Mouse (Mus musculus): ENCODE data around the gene Prlhr. TPM values are rescaled to one million over a fixed set of nuclear protein-coding genes. Genes with fewer than 3 reads are reported as not detected.

Prlhr gene
- total RNA-seq (2014; rRNA removed) (7.3 and 9.7 TPM in 2 replicates), polyA plus RNA-seq (2015; fragmentation: Nextera tagmentation; extraction: Ambion mirVana) (0.18 and 0.44 TPM in 2 replicates)

GRCm38 (mm10) chr19:60468254-60468762 lies at the start of gene Prlhr:
TSS of gene Prlhr (minus strand) at chr19:60468304.
- Histone ChIP-seq H3K4me2 (ENCODE audit: low read depth, low read length) (peak within 1 kb of the TSS; percentile 59), H3K4me1 (ENCODE audit: insufficient read depth, low read length) (peaks cover 16% of the 10 kb centered on the region; the same call in 1 of the 2 replicates), H3K9me3 (ENCODE audit: low read length) (no peaks in the 10 kb centered on the region), H3K36me3 (ENCODE audit: insufficient read depth, low read length) (no peaks in the 10 kb centered on the region), H3K27me3 (ENCODE audit: insufficient read depth, low read length) (peaks cover 12% of the 10 kb centered on the region; the same call in 1 of the 2 replicates), H3K9ac (replicated peaks; ENCODE audit: low read length) (peak within 1 kb of the TSS; percentile 19), H3K4me3 (ENCODE audit: low read length) (peak within 1 kb of the TSS; percentile 32), H3K27ac (no peak within 1 kb of the TSS)
- no peak for TF ChIP-seq CTCF (IDR thresholded peaks at IDR 0.05; ENCODE audit: low read depth)
- DNase-seq (ENCODE audit: low spot score) (peak; percentile 35), ATAC-seq (peak; percentile 44; the same call in 1 of the 2 replicates)
- WGBS, result 4% methylated on average over 17 of the region's 17 CpGs

- 85% methylated on average over 2 of the region's 2 CpGs for WGBS
- ATAC-seq, result no peak
Measured at GRCm38 (mm10) chr19:60515064-60515463, 47.0 kb upstream of the Prlhr start.

GRCm38 (mm10) chr19:60513431-60513830 lies 45.3 kb upstream of the Prlhr start:
- Histone ChIP-seq H3K4me1 (ENCODE audit: insufficient read depth, low read length) (no peaks in the 10 kb centered on the region), H3K4me2 (ENCODE audit: low read depth, low read length) (no peak overlapping the region), H3K9me3 (ENCODE audit: low read length) (no peaks in the 10 kb centered on the region), H3K36me3 (ENCODE audit: insufficient read depth, low read length) (no peaks in the 10 kb centered on the region), H3K9ac (replicated peaks; ENCODE audit: low read length) (no peak overlapping the region), H3K4me3 (ENCODE audit: low read length) (no peak overlapping the region), H3K27ac (no peak overlapping the region), H3K27me3 (ENCODE audit: insufficient read depth, low read length) (no peaks in the 10 kb centered on the region)
- peak; percentile 63 for TF ChIP-seq CTCF (IDR thresholded peaks at IDR 0.05; ENCODE audit: low read depth)
- DNase-seq (ENCODE audit: low spot score), result peak; percentile 28
- WGBS, result 47% methylated on average over 3 of the region's 3 CpGs
- ATAC-seq, result no peak

More at GRCm38 (mm10) chr19:60515064-60515463, 47.0 kb upstream of the Prlhr start:
- Histone ChIP-seq H3K4me1 (ENCODE audit: insufficient read depth, low read length) (no peaks in the 10 kb centered on the region), H3K9me3 (ENCODE audit: low read length) (no peaks in the 10 kb centered on the region), H3K9ac (replicated peaks; ENCODE audit: low read length) (no peak overlapping the region), H3K27me3 (ENCODE audit: insufficient read depth, low read length) (no peaks in the 10 kb centered on the region), H3K4me2 (ENCODE audit: low read depth, low read length) (no peak overlapping the region), H3K27ac (no peak overlapping the region), H3K4me3 (ENCODE audit: low read length) (no peak overlapping the region), H3K36me3 (ENCODE audit: insufficient read depth, low read length) (no peaks in the 10 kb centered on the region)
- no peak for DNase-seq (ENCODE audit: low spot score)
- no peak for TF ChIP-seq CTCF (IDR thresholded peaks at IDR 0.05; ENCODE audit: low read depth)

GRCm38 (mm10) chr19:60500209-60500608 lies 32.1 kb upstream of the Prlhr start:
- H3K9me3 ChIP-seq (ENCODE audit: low read length), result no peaks in the 10 kb centered on the region
- TF ChIP-seq CTCF (IDR thresholded peaks at IDR 0.05; ENCODE audit: low read depth), result no peak
- H3K4me1 ChIP-seq (ENCODE audit: insufficient read depth, low read length), result no peaks in the 10 kb centered on the region
- no peak overlapping the region for H3K4me2 ChIP-seq (ENCODE audit: low read depth, low read length)
- no peak for ATAC-seq
- no peak overlapping the region for H3K4me3 ChIP-seq (ENCODE audit: low read length)
- H3K27me3 ChIP-seq (ENCODE audit: insufficient read depth, low read length), result no peaks in the 10 kb centered on the region
- no peaks in the 10 kb centered on the region for H3K36me3 ChIP-seq (ENCODE audit: insufficient read depth, low read length)
- H3K27ac ChIP-seq, result no peak overlapping the region
- no peak for DNase-seq (ENCODE audit: low spot score)
- H3K9ac ChIP-seq (replicated peaks; ENCODE audit: low read length), result no peak overlapping the region

GRCm38 (mm10) chr19:60497171-60497570 lies 29.1 kb upstream of the Prlhr start:
- whole genome bisulfite sequencing, result 65% methylated on average over 4 of the region's 4 CpGs

GRCm38 (mm10) chr19:60495772-60496171 lies 27.7 kb upstream of the Prlhr start:
- no peaks in the 10 kb centered on the region for H3K9me3 ChIP-seq (ENCODE audit: low read length)
- H3K4me3 ChIP-seq (ENCODE audit: low read length), result no peak overlapping the region
- TF ChIP-seq CTCF (IDR thresholded peaks at IDR 0.05; ENCODE audit: low read depth), result no peak
- H3K36me3 ChIP-seq (ENCODE audit: insufficient read depth, low read length), result no peaks in the 10 kb centered on the region
- no peak overlapping the region for H3K4me2 ChIP-seq (ENCODE audit: low read depth, low read length)
- no peak overlapping the region for H3K27ac ChIP-seq
- DNase-seq (ENCODE audit: low spot score) (no peak), ATAC-seq (no peak)
- no peaks in the 10 kb centered on the region; the same call in 1 of the 2 replicates for H3K4me1 ChIP-seq (ENCODE audit: insufficient read depth, low read length)
- no peak overlapping the region for H3K9ac ChIP-seq (replicated peaks; ENCODE audit: low read length)
- 56% methylated on average over 3 of the region's 3 CpGs for WGBS
- H3K27me3 ChIP-seq (ENCODE audit: insufficient read depth, low read length), result no peaks in the 10 kb centered on the region

More at GRCm38 (mm10) chr19:60497171-60497570, 29.1 kb upstream of the Prlhr start:
- H3K27ac ChIP-seq, result no peak overlapping the region
- ATAC-seq (no peak), DNase-seq (ENCODE audit: low spot score) (no peak)
- H3K9ac ChIP-seq (replicated peaks; ENCODE audit: low read length), result no peak overlapping the region
- no peak overlapping the region for H3K4me3 ChIP-seq (ENCODE audit: low read length)
- H3K4me2 ChIP-seq (ENCODE audit: low read depth, low read length), result no peak overlapping the region
- H3K4me1 ChIP-seq (ENCODE audit: insufficient read depth, low read length), result no peaks in the 10 kb centered on the region; the same call in 1 of the 2 replicates
- no peaks in the 10 kb centered on the region for H3K27me3 ChIP-seq (ENCODE audit: insufficient read depth, low read length)
- H3K36me3 ChIP-seq (ENCODE audit: insufficient read depth, low read length), result no peaks in the 10 kb centered on the region
- TF ChIP-seq CTCF (IDR thresholded peaks at IDR 0.05; ENCODE audit: low read depth), result no peak
- no peaks in the 10 kb centered on the region for H3K9me3 ChIP-seq (ENCODE audit: low read length)

- Histone ChIP-seq H3K4me3 (ENCODE audit: low read length) (no peak overlapping the region), H3K36me3 (ENCODE audit: insufficient read depth, low read length) (no peaks in the 10 kb centered on the region), H3K4me2 (ENCODE audit: low read depth, low read length) (no peak overlapping the region), H3K9me3 (ENCODE audit: low read length) (no peaks in the 10 kb centered on the region), H3K9ac (replicated peaks; ENCODE audit: low read length) (no peak overlapping the region), H3K27me3 (ENCODE audit: insufficient read depth, low read length) (no peaks in the 10 kb centered on the region), H3K4me1 (ENCODE audit: insufficient read depth, low read length) (no peaks in the 10 kb centered on the region; the same call in 1 of the 2 replicates), H3K27ac (no peak overlapping the region)
- WGBS, result 68% methylated on average over 1 of the region's 1 CpGs
- no peak for DNase-seq (ENCODE audit: low spot score)
- no peak for ATAC-seq
- TF ChIP-seq CTCF (IDR thresholded peaks at IDR 0.05; ENCODE audit: low read depth), result no peak
Measured at GRCm38 (mm10) chr19:60489566-60489965, 21.5 kb upstream of the Prlhr start.
